ENCODE assay signal across 47 mouse cellular contexts in the genomic region with DNA sequence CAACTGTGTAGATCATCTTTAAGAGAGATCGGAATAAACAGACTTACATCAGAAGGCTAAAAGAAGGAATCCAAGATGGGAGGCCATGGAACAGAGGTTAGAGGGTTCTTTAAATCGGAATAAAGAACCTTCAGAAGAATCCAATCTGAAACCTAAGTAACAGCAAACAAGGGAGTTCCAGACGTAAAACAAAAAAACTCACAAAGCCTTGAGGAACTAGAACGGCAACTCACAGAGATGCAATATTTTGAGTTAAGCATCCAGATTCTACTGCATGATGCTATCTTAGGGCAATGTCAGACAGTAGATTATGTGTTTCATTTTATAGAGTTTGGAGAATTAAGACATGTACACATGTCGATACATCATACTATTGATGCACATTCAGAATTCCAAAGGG. TPM values are rescaled to one million over a fixed set of nuclear protein-coding genes. Genes with fewer than 3 reads are reported as not detected.
"Had no signal": no experiment of that assay in that cellular context is flagged by ENCODE, and none has a peak within 500 bp of the region (broad histone marks: within the 10 kb centered on the region; RNA-seq: fewer than 3 reads in every experiment).

A gene (minus strand): TSS at position 101 of the 400 bp plus-strand sequence.

- H3K27ac ChIP-seq: left cerebral cortex, adult 2 months; limb, embryonic 10.5 days; limb, embryonic 12.5 days; limb, embryonic 13.5 days; limb, embryonic 15.5 days; liver, embryonic 12.5 days; liver, embryonic 13.5 days; liver, embryonic 14.5 days; liver, embryonic 15.5 days; lung, embryonic 15.5 days; macrophage; midbrain, embryonic 10.5 days; midbrain, embryonic 12.5 days; midbrain, embryonic 13.5 days; midbrain, embryonic 15.5 days had no signal

- DNase-seq: left cerebral cortex, postnatal 4 days; liver; liver, embryonic 13.5 days; liver, postnatal 0 days; lung, adult 18-20 months; lung, adult 2 months; lung, embryonic 14.5 days; lung, postnatal 10 days; lung, postnatal 14 days; lung, postnatal 36 days; lung, postnatal 4 days; midbrain, embryonic 14.5 days had no signal

- H3K36me3 ChIP-seq: limb, embryonic 10.5 days; limb, embryonic 12.5 days; limb, embryonic 13.5 days; limb, embryonic 15.5 days; liver, embryonic 12.5 days; liver, embryonic 13.5 days; liver, embryonic 15.5 days; lung, embryonic 15.5 days; midbrain, embryonic 10.5 days; midbrain, embryonic 12.5 days; midbrain, embryonic 13.5 days; midbrain, embryonic 15.5 days had no signal

- H3K4me1 ChIP-seq: limb, embryonic 10.5 days; limb, embryonic 12.5 days; limb, embryonic 13.5 days; limb, embryonic 15.5 days; liver, embryonic 12.5 days; liver, embryonic 13.5 days; liver, embryonic 15.5 days; lung, embryonic 15.5 days; midbrain, embryonic 10.5 days; midbrain, embryonic 12.5 days; midbrain, embryonic 13.5 days; midbrain, embryonic 15.5 days had no signal

- H3K4me3 ChIP-seq: left cerebral cortex, adult 2 months; limb, embryonic 10.5 days; limb, embryonic 12.5 days; limb, embryonic 13.5 days; limb, embryonic 15.5 days; liver, embryonic 12.5 days; liver, embryonic 13.5 days; liver, embryonic 15.5 days; lung, embryonic 15.5 days; megakaryocyte, embryonic 14.5 days; midbrain, embryonic 10.5 days; midbrain, embryonic 12.5 days; midbrain, embryonic 13.5 days; midbrain, embryonic 15.5 days; myocyte had no signal

- H3K27me3 ChIP-seq: limb, embryonic 12.5 days; limb, embryonic 13.5 days; limb, embryonic 15.5 days; liver, embryonic 12.5 days; liver, embryonic 13.5 days; liver, embryonic 15.5 days; lung, embryonic 15.5 days; midbrain, embryonic 12.5 days; midbrain, embryonic 13.5 days; midbrain, embryonic 15.5 days had no signal

RNA-seq across cellular contexts. Expression of the gene that starts here (rescaled TPM):
- total RNA-seq: left cerebral cortex, adult 2 months; left cerebral cortex, adult 8-10 months; left cerebral cortex, postnatal 10 days; left cerebral cortex, postnatal 14 days; left cerebral cortex, postnatal 25 days; left cerebral cortex, postnatal 36 days; left cerebral cortex, postnatal 4 days; liver, adult 2 months; megakaryocyte progenitor cell, adult 5-6 weeks; megakaryocyte, adult 5-6 weeks; megakaryocyte-erythroid progenitor cell, adult 5-6 weeks; midbrain, postnatal 0 days; monocyte, adult 5-6 weeks had no signal
- polyA plus RNA-seq: limb, embryonic 10.5 days; limb, embryonic 11.5 days; limb, embryonic 12.5 days; limb, embryonic 13.5 days; limb, embryonic 14.5 days; limb, embryonic 15.5 days; liver, adult 2 months; liver, embryonic 11.5 days; liver, embryonic 12.5 days; liver, embryonic 13.5 days; liver, embryonic 14.5 days; liver, embryonic 15.5 days; liver, embryonic 16.5 days; liver, postnatal 0 days; lung, adult 2 months; lung, embryonic 14.5 days; lung, embryonic 15.5 days; lung, embryonic 16.5 days; lung, postnatal 0 days; macrophage; midbrain, embryonic 10.5 days; midbrain, embryonic 11.5 days; midbrain, embryonic 12.5 days; midbrain, embryonic 13.5 days; midbrain, embryonic 14.5 days; midbrain, embryonic 15.5 days; midbrain, embryonic 16.5 days; midbrain, postnatal 0 days had no signal
